Mouse (Mus musculus) MEL (cell line): ENCODE measurements around the gene Apoa2. TPM values are rescaled to one million over a fixed set of nuclear protein-coding genes. Genes with fewer than 3 reads are reported as not detected.

Experiments
- DNase-seq: peaks from one replicate; pipeline ENCODE4 v3.0.0; 2011; ENCODE audit warnings: low read depth, low spot score
- H3K27ac ChIP-seq: 2 replicates; pipeline ENCODE4 v1.5.1; 2012; ENCODE audit warnings: low read depth, mild to moderate bottlenecking, control low read depth, low read length, moderate library complexity; ENCODE audit not compliant: control insufficient read depth
- H3K27me3 ChIP-seq, 2 experiments: fragments of 150-350 bp in 1 of 2; sonication (generic) in 1 of 2; 2 replicates each; pipeline ENCODE4 v1.6.1; 2012; ENCODE audit warnings: low read length in 2 of 2, mild to moderate bottlenecking in 2 of 2, improper control_type of control experiment in 1 of 2, moderate library complexity in 1 of 2; ENCODE audit not compliant: insufficient read depth in 2 of 2, control insufficient read depth in 1 of 2
- H3K36me3 ChIP-seq, 2 experiments: 2 replicates each; pipeline ENCODE4 v1.6.1; 2012 to 2014; ENCODE audit warnings: low read length in 2 of 2, improper control_type of control experiment in 1 of 2, inconsistent platforms in 1 of 2, mild to moderate bottlenecking in 1 of 2; ENCODE audit not compliant: insufficient read depth in 2 of 2, control insufficient read depth in 1 of 2
- H3K4me1 ChIP-seq, 2 experiments: fragments of 150-350 bp in 1 of 2; sonication (generic) in 1 of 2; 2 replicates each; pipeline ENCODE4 v1.6.1; 2012; ENCODE audit warnings: low read length in 2 of 2, improper control_type of control experiment in 1 of 2, mild to moderate bottlenecking in 1 of 2; ENCODE audit not compliant: insufficient read depth in 2 of 2, control insufficient read depth in 1 of 2
- H3K4me3 ChIP-seq, 2 experiments: fragments of 150-350 bp in 1 of 2; sonication (generic) in 1 of 2; 2 replicates each; pipeline ENCODE4 v1.5.1; 2012; ENCODE audit warnings: low read depth in 2 of 2, low read length in 2 of 2, mild to moderate bottlenecking in 2 of 2, moderate library complexity in 2 of 2, control low read depth in 1 of 2, improper control_type of control experiment in 1 of 2; ENCODE audit not compliant: control insufficient read depth in 1 of 2, insufficient read depth in 1 of 2
- H3K79me2 ChIP-seq: 2 replicates; pipeline ENCODE4 v1.6.1; 2012; ENCODE audit warnings: mild to moderate bottlenecking, low read length, moderate library complexity; ENCODE audit not compliant: control insufficient read depth, poor library complexity, insufficient read depth
- H3K9ac ChIP-seq: 2 replicates; pipeline ENCODE4 v1.6.1; 2012; ENCODE audit warnings: low read depth, mild to moderate bottlenecking, control low read depth, low read length, moderate library complexity; ENCODE audit not compliant: control insufficient read depth, poor library complexity, severe bottlenecking
- H3K9me3 ChIP-seq: fragments of 150-350 bp; sonication (generic); replicated peaks from 2 replicates; pipeline ENCODE4 v1.6.1; 2012; ENCODE audit warnings: mild to moderate bottlenecking, low read length, improper control_type of control experiment, moderate library complexity; ENCODE audit not compliant: insufficient read depth
- BHLHE40 ChIP-seq: IDR thresholded peaks from 2 replicates; pipeline ENCODE4 v1.6.1; 2012; ENCODE audit warnings: low read depth, mild to moderate bottlenecking, inconsistent platforms, low read length, improper control_type of control experiment, borderline replicate concordance
- CHD2 ChIP-seq: IDR thresholded peaks from 2 replicates; pipeline ENCODE4 v1.6.1; 2011; ENCODE audit warnings: low read length, improper control_type of control experiment
- CTCF ChIP-seq, 3 experiments: IDR thresholded peaks in 2 of 3; conservative IDR thresholded peaks in 1 of 3; 2 replicates each; pipeline ENCODE4 v1.5.1; 2011 to 2012; ENCODE audit warnings: low read length in 3 of 3, low read depth in 2 of 3, mild to moderate bottlenecking in 2 of 3, improper control_type of control experiment in 1 of 3, inconsistent platforms in 1 of 3, mixed read lengths in 1 of 3, moderate library complexity in 1 of 3; ENCODE audit not compliant: control insufficient read depth in 1 of 3, insufficient read depth in 1 of 3, poor library complexity in 1 of 3, severe bottlenecking in 1 of 3
- ELF1 ChIP-seq: IDR thresholded peaks from 2 replicates; pipeline ENCODE4 v1.6.1; 2014; ENCODE audit warnings: low read depth, mild to moderate bottlenecking, inconsistent platforms, low read length, improper control_type of control experiment, moderate library complexity
- EP300 ChIP-seq, 2 experiments: IDR thresholded peaks; 2 replicates each; pipeline ENCODE4 v1.6.1; 2011; ENCODE audit warnings: improper control_type of control experiment in 2 of 2, low read length in 2 of 2, low read depth in 1 of 2, mild to moderate bottlenecking in 1 of 2
- ETS1 ChIP-seq: IDR thresholded peaks from 2 replicates; pipeline ENCODE4 v1.6.1; 2012; ENCODE audit warnings: low read depth, mild to moderate bottlenecking, inconsistent platforms, low read length, improper control_type of control experiment, moderate library complexity
- GABPA ChIP-seq: IDR thresholded peaks from 2 replicates; pipeline ENCODE4 v1.6.1; 2012; ENCODE audit warnings: low read depth, mild to moderate bottlenecking, inconsistent platforms, low read length, improper control_type of control experiment, moderate library complexity
- GATA1 ChIP-seq: IDR thresholded peaks from 2 replicates; pipeline ENCODE4 v1.6.1; 2011; ENCODE audit warnings: low read depth, low read length, improper control_type of control experiment
- KAT2A ChIP-seq: conservative IDR thresholded peaks from 2 replicates; pipeline ENCODE4 v1.6.1; 2012; ENCODE audit warnings: low read depth, low read length, improper control_type of control experiment, inconsistent platforms
- MAX ChIP-seq: IDR thresholded peaks from 2 replicates; pipeline ENCODE4 v1.6.1; 2011; ENCODE audit warnings: low read length, improper control_type of control experiment
- MAZ ChIP-seq: IDR thresholded peaks from 2 replicates; pipeline ENCODE4 v1.6.1; 2012; ENCODE audit warnings: low read depth, mild to moderate bottlenecking, inconsistent platforms, low read length, improper control_type of control experiment
- MEF2A ChIP-seq: IDR thresholded peaks from 2 replicates; pipeline ENCODE4 v1.6.1; 2014; ENCODE audit warnings: low read depth, mild to moderate bottlenecking, inconsistent platforms, low read length, improper control_type of control experiment; ENCODE audit not compliant: poor library complexity, insufficient replicate concordance, severe bottlenecking; ENCODE audit errors: extremely low read depth
- MXI1 ChIP-seq: IDR thresholded peaks from 2 replicates; pipeline ENCODE4 v1.6.1; 2011; ENCODE audit warnings: mild to moderate bottlenecking, low read depth, low read length, improper control_type of control experiment
- MYB ChIP-seq: IDR thresholded peaks from 2 replicates; pipeline ENCODE4 v1.6.1; 2011; ENCODE audit warnings: mild to moderate bottlenecking, low read depth, low read length, improper control_type of control experiment
- NELFE ChIP-seq: IDR thresholded peaks from 2 replicates; pipeline ENCODE4 v1.6.1; 2011; ENCODE audit warnings: low read depth, low read length, improper control_type of control experiment
- NRF1 ChIP-seq: IDR thresholded peaks from 2 replicates; pipeline ENCODE4 v1.6.1; 2014; ENCODE audit warnings: low read depth, mild to moderate bottlenecking, inconsistent platforms, low read length, improper control_type of control experiment, moderate library complexity; ENCODE audit not compliant: poor library complexity, insufficient read depth, severe bottlenecking
- POLR2A ChIP-seq, 2 experiments: IDR thresholded peaks; 2 replicates each; pipeline ENCODE4 v1.6.1; 2011 to 2012; ENCODE audit warnings: low read length in 2 of 2, mild to moderate bottlenecking in 2 of 2, control low read depth in 1 of 2, improper control_type of control experiment in 1 of 2, low read depth in 1 of 2, moderate library complexity in 1 of 2; ENCODE audit not compliant: control insufficient read depth in 1 of 2, insufficient read depth in 1 of 2, poor library complexity in 1 of 2
- POLR2AphosphoS2 ChIP-seq: IDR thresholded peaks from 2 replicates; pipeline ENCODE4 v1.6.1; 2011; ENCODE audit warnings: low read length, improper control_type of control experiment
- RAD21 ChIP-seq: IDR thresholded peaks from 2 replicates; pipeline ENCODE4 v1.6.1; 2011; ENCODE audit warnings: mild to moderate bottlenecking, low read depth, low read length, improper control_type of control experiment
- RCOR1 ChIP-seq: IDR thresholded peaks from 2 replicates; pipeline ENCODE4 v1.6.1; 2012; ENCODE audit warnings: low read depth, mild to moderate bottlenecking, inconsistent platforms, low read length, improper control_type of control experiment
- SIN3A ChIP-seq: IDR thresholded peaks from 2 replicates; pipeline ENCODE4 v1.6.1; 2012; ENCODE audit warnings: low read length, improper control_type of control experiment, inconsistent platforms
- SMC3 ChIP-seq: IDR thresholded peaks from 2 replicates; pipeline ENCODE4 v1.6.1; 2011; ENCODE audit warnings: low read depth, low read length, improper control_type of control experiment
- TBP ChIP-seq: IDR thresholded peaks from 2 replicates; pipeline ENCODE4 v1.8.0; 2011; ENCODE audit warnings: low read depth, low read length, improper control_type of control experiment
- TCF12 ChIP-seq: IDR thresholded peaks from 2 replicates; pipeline ENCODE4 v1.6.1; 2014; ENCODE audit warnings: low read depth, mild to moderate bottlenecking, inconsistent platforms, low read length, improper control_type of control experiment, moderate library complexity
- USF2 ChIP-seq, 2 experiments: IDR thresholded peaks; 2 replicates each; pipeline ENCODE4 v1.6.1; 2011 to 2012; ENCODE audit warnings: improper control_type of control experiment in 2 of 2, low read length in 2 of 2, borderline replicate concordance in 1 of 2, inconsistent platforms in 1 of 2, low read depth in 1 of 2, mild to moderate bottlenecking in 1 of 2; ENCODE audit not compliant: insufficient read depth in 1 of 2
- ZC3H11A ChIP-seq: IDR thresholded peaks from 2 replicates; pipeline ENCODE4 v1.6.1; 2012; ENCODE audit warnings: low read depth, mild to moderate bottlenecking, inconsistent platforms, low read length, improper control_type of control experiment
- ZKSCAN1 ChIP-seq: IDR thresholded peaks from 2 replicates; pipeline ENCODE4 v1.6.1; 2012; ENCODE audit warnings: low read depth, mild to moderate bottlenecking, inconsistent platforms, low read length, improper control_type of control experiment, moderate library complexity
- polyA plus RNA-seq, 2 experiments: library from polyadenylated mRNA; stranded (reverse) in 1 of 2; unstranded in 1 of 2; fragments of >175 nt in 1 of 2; fragments of >200 nt in 1 of 2; gene quantifications; 2 replicates each; pipeline versions ENCODE4 v1.2.1 to v1.2.4; 2012; ENCODE audit warnings: low replicate concordance in 2 of 2, low read depth in 1 of 2; ENCODE audit not compliant: insufficient read length in 2 of 2, insufficient read depth in 1 of 2, missing spikeins in 1 of 2
- total RNA-seq: library from RNA; depleted of rRNA; stranded (reverse); fragments of 300-350 nt; gene quantifications from 2 replicates; pipeline ENCODE4 v1.2.3, GENCODE M21; 2012

The Apoa2 gene
- total and polyA plus RNA-seq, 3 experiments = 0.15 TPM; not detected in 2

DNA sequence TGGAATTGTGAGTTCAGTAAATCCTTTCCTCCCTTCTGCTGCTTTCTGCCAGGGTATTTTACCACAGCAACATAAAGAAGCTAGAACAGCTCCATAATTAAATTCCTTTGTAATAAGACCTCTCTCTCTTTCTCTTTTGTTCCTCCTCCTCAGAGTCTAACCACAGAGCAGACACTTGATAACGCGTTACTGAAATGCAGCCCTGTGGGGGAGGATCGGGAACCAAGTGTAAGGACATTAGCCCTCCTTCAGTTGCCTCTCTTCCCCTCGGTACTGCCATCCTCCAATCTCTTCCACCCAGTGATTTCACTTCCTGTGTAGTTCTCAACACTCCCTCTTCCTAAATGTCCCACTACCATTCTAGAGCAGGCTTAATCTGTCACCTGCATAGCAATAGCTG is 15.4 kb upstream of the Apoa2 start (continued):
- TF ChIP-seq KAT2A (no peak), TCF12 (no peak), SMC3 (no peak), CTCF (IDR thresholded peaks at IDR 0.05 in 2 of 3, conservative IDR thresholded peaks at IDR 0.05 in 1 of 3; ENCODE audit: control insufficient read depth in 1 of 3, insufficient read depth in 1 of 3, low read depth in 2 of 3, low read length in 3 of 3, poor library complexity in 1 of 3, severe bottlenecking in 1 of 3) (no peak), EP300 (IDR thresholded peaks at IDR 0.05; ENCODE audit: low read depth in 1 of 2, low read length in 2 of 2) (peak; percentile 38 to 65; a peak in 3 of 4 replicates), ETS1 (no peak), MAZ (no peak), RCOR1 (peak; percentile 72), NRF1 (no peak), ELF1 (no peak), TBP (0 out of 2 replicates have a peak, but pooled peaks have one; percentile 24), GABPA (no peak), MYB (no peak), MEF2A (no peak), NELFE (no peak), RAD21 (no peak)

DNA sequence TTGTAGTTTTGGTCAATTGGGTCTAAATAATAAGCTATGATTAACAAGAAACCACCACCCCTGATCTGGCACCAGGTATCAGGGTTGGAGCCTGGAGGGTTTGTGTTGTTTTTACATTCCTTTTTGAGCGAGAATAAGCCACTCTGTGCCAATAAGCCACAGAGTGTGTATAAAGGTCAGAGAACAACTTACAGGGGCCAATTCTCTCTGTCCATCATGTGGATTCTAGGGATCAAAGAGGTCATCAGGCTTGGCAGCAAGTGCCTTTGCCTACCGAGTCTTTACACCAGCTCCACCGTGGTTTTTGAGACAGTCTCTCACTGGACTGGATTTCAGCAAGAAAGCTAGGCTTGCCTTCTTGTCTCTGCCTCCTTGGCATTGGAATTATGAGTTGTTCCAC is 12.0 kb upstream of the Apoa2 start:
- Histone ChIP-seq H3K9me3 (no peaks in the 10 kb centered on the region), H3K4me1 (peaks cover 5 to 41% of the 10 kb centered on the region in 2 experiments), H3K9ac (no peak overlapping the region), H3K79me2 (no peaks in the 10 kb centered on the region), H3K27ac (no peak overlapping the region), H3K27me3 (no peaks in the 10 kb centered on the region), H3K4me3 (no peak overlapping the region), H3K36me3 (peaks cover 0 to 23% of the 10 kb centered on the region in 2 experiments; a peak in 2 of 4 replicates)
- DNase-seq = no peak
- no peak for TF ChIP-seq ZKSCAN1
- no peak for TF ChIP-seq TBP
- no peak for TF ChIP-seq POLR2A (IDR thresholded peaks at IDR 0.05; ENCODE audit: control insufficient read depth in 1 of 2, insufficient read depth in 1 of 2, low read depth in 1 of 2, low read length in 2 of 2, poor library complexity in 1 of 2)
- TF ChIP-seq GABPA = no peak
- TF ChIP-seq BHLHE40 = no peak
- no peak for TF ChIP-seq GATA1
- TF ChIP-seq CHD2 = no peak
- no peak for TF ChIP-seq MXI1
- no peak for TF ChIP-seq SMC3
- TF ChIP-seq NRF1 = no peak
- TF ChIP-seq RCOR1 = no peak
- TF ChIP-seq USF2 (IDR thresholded peaks at IDR 0.05; ENCODE audit: borderline replicate concordance in 1 of 2, insufficient read depth in 1 of 2, low read depth in 1 of 2, low read length in 2 of 2) = no peak
- TF ChIP-seq NELFE = no peak
- no peak for TF ChIP-seq POLR2AphosphoS2
- TF ChIP-seq MAX = no peak
- no peak for TF ChIP-seq KAT2A
- TF ChIP-seq SIN3A = no peak
- no peak for TF ChIP-seq ZC3H11A
- no peak for TF ChIP-seq MEF2A
